Mouse (Mus musculus) kidney, postnatal 0 days (tissue): ENCODE data around the gene Hdac7. TPM values are rescaled to one million over a fixed set of nuclear protein-coding genes. Genes with fewer than 3 reads are reported as not detected.

ENCODE experiments used
- ATAC-seq: fragments of 200-750 bp; cut with Nextera tagmentation; replicated peaks from 2 replicates; pipeline ENCODE4 v1.8.0; 2017; ENCODE audit warnings: low read depth, moderate number of reproducible peaks, moderate TSS enrichment, moderate library complexity; ENCODE audit not compliant: low FRiP score
- DNase-seq: peaks from one replicate; pipeline ENCODE4 v3.0.0-alpha.2; 2016; ENCODE audit warnings: low spot score
- H3K27ac ChIP-seq: fragments of 300-500 bp; sonication (generic); 2 replicates; pipeline ENCODE4 v1.5.1; 2014; ENCODE audit warnings: mild to moderate bottlenecking
- H3K27me3 ChIP-seq: fragments of 300-500 bp; sonication (generic); 2 replicates; pipeline ENCODE4 v1.6.1; 2014; ENCODE audit warnings: low read length, mixed read lengths; ENCODE audit not compliant: insufficient read depth
- H3K36me3 ChIP-seq: fragments of 300-500 bp; sonication (generic); 2 replicates; pipeline ENCODE4 v1.6.1; 2014; ENCODE audit warnings: low read length, mixed read lengths; ENCODE audit not compliant: insufficient read depth
- H3K4me1 ChIP-seq: fragments of 300-500 bp; sonication (generic); replicated peaks from 2 replicates; pipeline ENCODE4 v1.6.1; 2014; ENCODE audit warnings: antibody characterized with exemption, low read length, mixed read lengths; ENCODE audit not compliant: insufficient read depth
- H3K4me2 ChIP-seq: fragments of 300-500 bp; sonication (generic); 2 replicates; pipeline ENCODE4 v1.6.1; 2014; ENCODE audit warnings: mild to moderate bottlenecking, low read length, moderate library complexity, mixed read lengths
- H3K4me3 ChIP-seq: fragments of 300-500 bp; sonication (generic); replicated peaks from 2 replicates; pipeline ENCODE4 v1.5.1; 2014; ENCODE audit warnings: low read depth, low read length
- H3K9ac ChIP-seq: fragments of 300-500 bp; sonication (generic); 2 replicates; pipeline ENCODE4 v1.6.1; 2014; ENCODE audit warnings: low read depth, low read length
- H3K9me3 ChIP-seq: fragments of 300-500 bp; sonication (generic); replicated peaks from 2 replicates; pipeline ENCODE4 v1.6.1; 2016; ENCODE audit warnings: low read length, inconsistent platforms, mixed read lengths
- CTCF ChIP-seq: IDR thresholded peaks from 2 replicates; pipeline ENCODE4 v1.5.1; 2016; ENCODE audit warnings: antibody characterized with exemption, low read depth, mild to moderate bottlenecking, moderate library complexity
- WGBS: fragments of 180-500 bp; shearing (Covaris S2); extraction: QIAGEN DNeasy Blood & Tissue Kit; methylation state at CpG from one replicate; pipeline ENCODE4 v1.1.7; 2014; 5-methylcytosine and 5-hydroxymethylcytosine counted together
- polyA plus RNA-seq: library from polyadenylated mRNA; unstranded; fragments of >200 nt; fragmentation: Nextera tagmentation; extraction: Ambion mirVana; gene quantifications from 2 replicates; pipeline ENCODE4 v1.2.1, GENCODE M21; 2015

Hdac7 gene
- polyA plus RNA-seq, 1 experiment from 2014 or later: 24.7 TPM

- H3K36me3 ChIP-seq: peaks cover 68% of the 10 kb centered on the region
- H3K9me3 ChIP-seq: no peaks in the 10 kb centered on the region
- DNase-seq (no peak), ATAC-seq (no peak)
- H3K27me3 ChIP-seq: no peaks in the 10 kb centered on the region
- TF ChIP-seq CTCF: no peak
- no peak overlapping the region for H3K4me3 ChIP-seq
- no peak overlapping the region for H3K9ac ChIP-seq
- peaks cover 4% of the 10 kb centered on the region; the same call in 1 of the 2 replicates for H3K4me1 ChIP-seq
- 92% methylated on average over 18 of the region's 18 CpGs for WGBS
- no peak overlapping the region for H3K4me2 ChIP-seq
- no peak overlapping the region for H3K27ac ChIP-seq
These were observed 50.7 kb downstream of the Hdac7 start for GRCm38 (mm10) chr15:97793386-97794153.

DNA sequence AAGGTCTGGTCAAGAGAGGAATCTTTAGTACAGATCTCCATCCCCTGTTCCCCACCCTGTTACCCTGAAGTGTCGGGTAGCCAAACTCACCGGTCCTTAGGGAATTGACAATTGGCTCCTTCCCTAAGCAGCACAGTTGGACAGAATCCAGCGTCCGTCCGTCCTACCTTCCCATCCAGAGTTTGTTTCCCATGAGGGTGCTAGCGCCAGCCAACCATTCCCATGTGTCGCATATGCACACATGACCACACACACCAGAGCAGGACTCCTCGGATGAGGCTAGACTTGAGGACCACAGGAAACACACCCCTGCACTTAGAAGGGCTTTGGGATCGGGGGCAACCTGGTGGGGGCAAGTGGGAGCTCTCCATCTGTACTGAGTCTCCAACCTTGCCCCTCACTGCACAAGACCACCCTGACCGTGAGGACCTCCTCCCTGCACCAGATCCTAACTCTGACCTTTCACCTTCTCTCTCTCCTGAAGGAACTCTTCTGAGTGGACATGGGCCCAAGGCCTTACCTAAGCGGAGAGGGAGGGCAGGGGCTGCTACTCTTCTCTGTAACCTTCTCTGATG is 53.1 kb downstream of the Hdac7 start:
- DNase-seq (no peak), ATAC-seq (no peak)
- Histone ChIP-seq H3K9ac (no peak overlapping the region), H3K36me3 (peaks cover 51% of the 10 kb centered on the region), H3K4me1 (peaks cover 4% of the 10 kb centered on the region), H3K4me3 (no peak overlapping the region), H3K27me3 (no peaks in the 10 kb centered on the region), H3K27ac (no peak overlapping the region), H3K4me2 (no peak overlapping the region), H3K9me3 (no peaks in the 10 kb centered on the region)
- 88% methylated on average over 11 of the region's 11 CpGs for WGBS
- TF ChIP-seq CTCF: no peak

GRCm38 (mm10) chr15:97789761-97790505 is 54.4 kb downstream of the Hdac7 start:
- no peak overlapping the region for H3K4me3 ChIP-seq
- peaks cover 9% of the 10 kb centered on the region for H3K4me1 ChIP-seq
- no peak overlapping the region for H3K27ac ChIP-seq
- WGBS: 56% methylated on average over 20 of the region's 20 CpGs
- DNase-seq: peak; percentile 79
- H3K36me3 ChIP-seq: peaks cover 38% of the 10 kb centered on the region
- H3K9ac ChIP-seq: no peak overlapping the region
- H3K27me3 ChIP-seq: no peaks in the 10 kb centered on the region
- ATAC-seq: no peak; the same call in 1 of the 2 replicates
- no peaks in the 10 kb centered on the region for H3K9me3 ChIP-seq
- peak; percentile 92 for TF ChIP-seq CTCF
- H3K4me2 ChIP-seq: no peak overlapping the region

- Histone ChIP-seq H3K9me3 (no peaks in the 10 kb centered on the region), H3K27me3 (no peaks in the 10 kb centered on the region), H3K4me2 (no peak overlapping the region), H3K4me3 (no peak overlapping the region), H3K36me3 (peaks cover 28% of the 10 kb centered on the region), H3K27ac (peak overlapping the region; percentile 36; the same call in 1 of the 2 replicates), H3K9ac (no peak overlapping the region), H3K4me1 (peaks cover 12% of the 10 kb centered on the region)
- DNase-seq (no peak), ATAC-seq (no peak)
- no peak for TF ChIP-seq CTCF
- 39% methylated on average over 6 of the region's 6 CpGs for WGBS
These were observed 55.5 kb downstream of the Hdac7 start for GRCm38 (mm10) chr15:97788821-97789220.

DNA sequence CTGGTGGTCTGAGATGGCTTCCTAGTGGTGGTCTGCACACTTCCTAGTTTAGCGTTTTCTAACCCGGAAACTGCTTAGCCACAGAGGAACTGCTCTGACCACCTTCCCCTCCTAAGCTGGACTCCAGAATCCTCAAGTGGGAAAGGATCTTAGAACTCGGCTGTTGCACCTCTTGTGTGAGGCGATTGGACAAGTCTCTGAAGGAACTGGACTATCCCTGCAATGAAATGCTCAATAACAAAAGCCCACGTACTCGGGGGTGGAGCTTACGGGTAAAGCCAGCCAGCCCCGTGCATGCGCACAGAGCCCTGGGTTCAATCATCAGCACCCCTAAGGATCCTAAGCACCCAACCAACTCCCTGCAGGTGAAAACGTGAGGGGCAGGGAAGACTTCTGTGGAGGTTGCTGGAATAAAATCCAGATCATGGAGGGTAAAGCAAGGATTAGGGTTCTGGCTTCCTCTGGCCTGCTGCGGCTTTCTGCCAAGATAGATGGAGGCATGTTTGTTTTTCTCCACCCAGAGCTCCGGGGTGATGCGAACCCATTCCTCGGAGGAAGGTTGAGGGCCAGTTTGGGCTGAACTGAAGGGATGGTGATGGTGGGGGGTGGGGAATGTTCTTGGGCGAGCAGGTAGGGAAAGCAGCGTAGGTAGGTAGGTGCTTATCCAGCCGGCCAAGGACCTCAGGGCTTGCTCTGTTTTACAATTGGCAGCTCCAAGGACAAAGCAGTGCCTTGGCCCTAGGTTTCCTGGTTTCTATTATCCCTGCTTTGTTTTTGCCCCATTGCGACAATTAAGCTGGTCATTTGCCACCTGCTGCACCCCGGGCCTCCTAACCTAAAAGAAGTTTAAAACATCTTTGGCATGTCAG is 56.3 kb downstream of the Hdac7 start:
- H3K27me3 ChIP-seq: no peaks in the 10 kb centered on the region
- 65% methylated on average over 19 of the region's 19 CpGs for WGBS
- peaks cover 12% of the 10 kb centered on the region for H3K4me1 ChIP-seq
- H3K4me3 ChIP-seq: no peak overlapping the region
- ATAC-seq (no peak), DNase-seq (no peak)
- 0 out of 2 replicates have a peak overlapping the region, but pooled peaks have one; percentile 25 for H3K27ac ChIP-seq
- H3K4me2 ChIP-seq: no peak overlapping the region
- no peaks in the 10 kb centered on the region for H3K9me3 ChIP-seq
- TF ChIP-seq CTCF: no peak
- H3K9ac ChIP-seq: no peak overlapping the region
- H3K36me3 ChIP-seq: peaks cover 21% of the 10 kb centered on the region
